Mouse (Mus musculus): ENCODE results near the gene Uqcrh.

DNA sequence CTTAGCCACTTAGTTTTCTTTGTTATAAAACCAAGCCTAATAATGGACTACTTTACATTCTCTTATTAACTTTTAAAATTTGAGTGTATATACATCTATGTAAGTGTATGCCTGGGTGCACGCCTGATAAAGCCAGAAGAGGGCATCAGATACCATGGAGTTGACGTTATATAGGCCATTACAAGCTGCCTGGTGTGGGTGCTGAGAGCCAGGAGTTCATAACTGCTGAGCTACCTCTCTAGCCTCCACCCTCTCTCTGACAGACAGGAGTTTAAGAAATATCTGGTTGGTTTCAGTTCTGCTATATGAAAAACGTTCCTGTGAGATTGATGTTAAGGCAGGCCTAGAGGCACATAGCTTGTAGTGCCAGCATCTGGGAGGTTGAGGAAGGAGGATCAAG lies 32.7 kb downstream of the Uqcrh start:
- no peak for TF ChIP-seq CTCF (IDR thresholded peaks at IDR 0.05; ENCODE audit: low read depth, low read length)
- no peak for TF ChIP-seq GATA1 (IDR thresholded peaks at IDR 0.05; ENCODE audit: borderline replicate concordance, low read length)
- no peak for TF ChIP-seq TAL1 (conservative IDR thresholded peaks at IDR 0.05; ENCODE audit: low read depth, low read length)
- no peak for TF ChIP-seq GATA2 (IDR thresholded peaks at IDR 0.05; ENCODE audit: borderline replicate concordance, low read depth, low read length)
- TF ChIP-seq POLR2AphosphoS5 (IDR thresholded peaks at IDR 0.05; ENCODE audit: insufficient replicate concordance, low read depth, low read length): no peak
